ENCODE assay signal across 25 mouse cellular contexts in the genomic region with DNA sequence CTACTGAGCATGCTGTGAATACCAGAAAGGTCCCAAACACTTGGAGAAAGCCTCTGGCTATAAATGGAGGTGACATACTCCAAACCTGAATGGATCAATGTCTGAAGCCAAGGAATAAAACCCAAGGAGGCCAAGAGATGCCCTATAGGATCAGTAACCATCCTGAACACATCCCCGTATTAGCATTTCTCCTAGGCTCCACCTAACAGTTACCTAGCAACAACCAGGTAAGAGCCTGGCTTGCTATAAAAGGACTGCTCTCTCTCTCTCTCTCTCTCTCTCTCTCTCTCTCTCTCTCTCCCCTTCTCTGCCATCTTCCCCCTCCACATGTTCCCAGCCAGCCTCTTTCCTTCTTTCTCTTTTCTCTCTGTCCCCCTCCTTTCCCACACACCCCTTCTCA.
"Had no signal": no experiment of that assay in that cellular context is flagged by ENCODE, and none has a peak within 500 bp of the region (broad histone marks: within the 10 kb centered on the region; RNA-seq: fewer than 3 reads in every experiment).

No protein-coding gene starts in this region.

- DNase-seq: gastrocnemius, postnatal 14 days; gastrocnemius, postnatal 36 days; heart, adult 11 months; heart, adult 2 months; heart, postnatal 14 days; heart, postnatal 36 days; kidney, adult 11 months; kidney, adult 2 months; kidney, adult 9 months; kidney, postnatal 14 days; kidney, postnatal 36 days; liver; liver, embryonic 13.5 days had no signal

- H3K9ac ChIP-seq: heart, embryonic 13.5 days; heart, embryonic 15.5 days; hindbrain, embryonic 13.5 days; hindbrain, embryonic 15.5 days; kidney, embryonic 15.5 days; limb, embryonic 12.5 days; liver, embryonic 13.5 days had no signal

- H3K9me3 ChIP-seq: heart, embryonic 13.5 days; heart, embryonic 15.5 days; hindbrain, embryonic 13.5 days; hindbrain, embryonic 15.5 days; kidney, embryonic 15.5 days; limb, embryonic 10.5 days; limb, embryonic 12.5 days; liver, embryonic 13.5 days had no signal

- ATAC-seq: intestine, embryonic 16.5 days had no signal

- H3K27ac ChIP-seq: heart, adult 2 months; heart, embryonic 13.5 days; heart, embryonic 15.5 days; hindbrain, embryonic 13.5 days; hindbrain, embryonic 15.5 days; kidney, embryonic 15.5 days; kidney, postnatal 0 days; left cerebral cortex, adult 2 months; limb, embryonic 10.5 days; limb, embryonic 12.5 days; liver, embryonic 13.5 days had no signal

- H3K4me1 ChIP-seq: heart, embryonic 13.5 days; heart, embryonic 15.5 days; hindbrain, embryonic 15.5 days; kidney, embryonic 15.5 days; limb, embryonic 10.5 days; limb, embryonic 12.5 days; liver, embryonic 13.5 days had no signal

- H3K27me3 ChIP-seq: heart, embryonic 13.5 days; heart, embryonic 15.5 days; hindbrain, embryonic 15.5 days; kidney, embryonic 15.5 days; limb, embryonic 12.5 days; liver, embryonic 13.5 days had no signal

- H3K4me3 ChIP-seq: heart, adult 2 months; heart, embryonic 13.5 days; heart, embryonic 15.5 days; hindbrain, embryonic 13.5 days; hindbrain, embryonic 15.5 days; kidney, embryonic 15.5 days; left cerebral cortex, adult 2 months; limb, embryonic 10.5 days; limb, embryonic 12.5 days; liver, embryonic 13.5 days had no signal

- H3K36me3 ChIP-seq: heart, embryonic 13.5 days; heart, embryonic 15.5 days; hindbrain, embryonic 13.5 days; hindbrain, embryonic 15.5 days; kidney, embryonic 15.5 days; limb, embryonic 10.5 days; limb, embryonic 12.5 days; liver, embryonic 13.5 days had no signal

- H3K4me2 ChIP-seq: heart, embryonic 11.5 days; heart, embryonic 13.5 days; heart, embryonic 15.5 days; hindbrain, embryonic 13.5 days; hindbrain, embryonic 15.5 days; kidney, embryonic 15.5 days; limb, embryonic 12.5 days; liver, embryonic 11.5 days; liver, embryonic 13.5 days had no signal
